Mouse (Mus musculus): ENCODE data around the gene Gemin5.

DNA sequence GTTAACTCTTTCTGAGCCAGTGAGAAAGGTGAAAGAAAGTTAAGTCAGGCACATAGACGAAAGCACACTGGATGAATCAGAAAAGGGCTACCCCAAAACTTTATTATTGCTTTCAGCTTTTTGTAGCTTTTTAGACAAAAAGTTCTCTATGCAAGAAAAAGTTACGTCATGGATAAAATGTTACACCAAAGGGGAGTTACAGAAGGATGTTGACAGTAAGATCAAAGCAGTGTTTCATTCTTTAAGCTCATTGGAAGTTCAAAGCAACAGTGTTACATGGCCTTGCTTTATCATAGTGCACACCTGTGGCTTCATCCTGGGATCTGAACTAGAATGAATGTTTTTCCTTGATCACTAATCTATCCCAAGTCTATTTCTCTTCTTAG is 43.3 kb upstream of the Gemin5 start:
- TF ChIP-seq USF1 (IDR thresholded peaks at IDR 0.05; ENCODE audit: low read depth) (no peak), POLR2A (IDR thresholded peaks at IDR 0.05; ENCODE audit: insufficient read length, low read depth) (no peak), E2F4 (IDR thresholded peaks at IDR 0.05; ENCODE audit: insufficient read depth) (no peak), MYOG (IDR thresholded peaks at IDR 0.05; ENCODE audit: control insufficient read depth in 1 of 3, insufficient read depth in 1 of 3, insufficient read length in 2 of 3, low read depth in 2 of 3) (no peak), TCF12 (IDR thresholded peaks at IDR 0.05; ENCODE audit: insufficient read depth, poor library complexity, severe bottlenecking) (no peak), MAX (IDR thresholded peaks at IDR 0.05; ENCODE audit: low read depth) (no peak), POLR2AphosphoS2 (IDR thresholded peaks at IDR 0.05; ENCODE audit: insufficient read length, low read depth) (no peak), CEBPB (IDR thresholded peaks at IDR 0.05; ENCODE audit: insufficient read depth, poor library complexity, severe bottlenecking) (no peak), TCF3 (IDR thresholded peaks at IDR 0.05; ENCODE audit: insufficient read length, low read depth) (no peak), SRF (IDR thresholded peaks at IDR 0.05; ENCODE audit: control insufficient read depth, insufficient read length, low read depth) (no peak), MYOD1 (IDR thresholded peaks at IDR 0.05; ENCODE audit: control insufficient read depth in 1 of 3, insufficient read length in 2 of 3, low read depth in 2 of 3) (no peak)
